Mouse (Mus musculus) ES-E14 (cell line): ENCODE measurements around the gene Ebf4.

Experiments used
- CHD2 ChIP-seq: IDR thresholded peaks from 2 replicates; pipeline ENCODE4 v1.6.1; 2014; ENCODE audit warnings: mild to moderate bottlenecking, low read depth, low read length, inconsistent platforms
- HCFC1 ChIP-seq: IDR thresholded peaks from 2 replicates; pipeline ENCODE4 v1.6.1; 2012; ENCODE audit warnings: low read length, inconsistent platforms, borderline replicate concordance; ENCODE audit not compliant: insufficient read depth

DNA sequence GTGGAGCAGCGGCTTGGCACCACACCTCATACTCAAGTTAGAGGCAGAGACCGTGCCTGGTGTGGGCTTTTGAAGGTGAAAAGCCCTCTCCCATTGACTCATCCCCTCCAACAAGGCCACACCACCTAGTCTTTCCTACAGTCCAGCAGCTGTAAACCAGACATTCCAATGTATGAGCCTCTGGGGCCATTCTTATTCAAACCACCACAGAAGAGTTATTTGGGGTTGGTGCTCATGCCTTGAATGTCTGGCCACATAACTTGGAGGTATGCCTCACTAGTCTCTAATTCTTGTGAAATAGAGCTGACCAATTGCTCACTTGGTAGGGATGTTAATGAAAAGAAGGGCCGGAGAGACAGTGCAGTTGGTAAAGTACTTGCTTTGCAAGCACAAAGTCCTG is 55.4 kb downstream of the Ebf4 start:
- TF ChIP-seq CHD2 (no peak), HCFC1 (no peak)
